In genomic region chr13:76194937-76195336, GRCm38 (mm10) we compare ENCODE assay signal across 25 mouse cellular contexts.
A peak's percentile ranks its signal among the peaks of the same experiment; 100 is the strongest.
DNase-seq lines count a peak whose midpoint lies in the region; TF ChIP-seq lines count a peak whose summit lies in the region.
"Had no signal": no experiment of that assay in that cellular context is flagged by ENCODE, and none has a peak within 500 bp of the region (broad histone marks: within the 10 kb centered on the region; RNA-seq: fewer than 3 reads in every experiment).

No protein-coding gene starts in this region.

- no peaks in the 10 kb centered on the region for H3K27me3 ChIP-seq in kidney, adult 2 months (replicated peaks; ENCODE audit: control insufficient read depth, insufficient read depth, low read length)
- H3K27me3 ChIP-seq: embryonic facial prominence, embryonic 13.5 days; heart, embryonic 15.5 days; midbrain, embryonic 13.5 days had no signal

- no peak for TF ChIP-seq POLR2A in kidney, adult 2 months (IDR thresholded peaks at IDR 0.05; ENCODE audit: low read depth, low read length)

- peak; percentile 59 for DNase-seq in cerebellum, adult 9-11 months
- DNase-seq in cerebellum, postnatal 36 days: no peak
- peak; percentile 21 for DNase-seq in right cerebral cortex, adult 18-20 months
- DNase-seq in right cerebral cortex, postnatal 25 days: no peak
- peak; percentile 43 for DNase-seq in brain, embryonic 18.5 days (ENCODE audit: low read depth, low spot score)
- DNase-seq in telencephalon, adult 2 months (ENCODE audit: low read depth, low spot score): peak; percentile 44
- no peak for DNase-seq in kidney, adult 2 months
- no peak for DNase-seq in spleen, adult 18-20 months
- DNase-seq: adrenal gland, adult 8-10 months; B cell, adult 2 months; gastrocnemius, postnatal 25 days; kidney, adult 8-10 months; kidney, postnatal 10 days; liver; lung, adult 2 months; lung, postnatal 10 days; thymus, adult 2 months; thymus, postnatal 4 days had no signal

- H3K4me3 ChIP-seq in kidney, adult 2 months (ENCODE audit: insufficient read depth, low read depth, low read length): no peak overlapping the region
- H3K4me3 ChIP-seq: embryonic facial prominence, embryonic 13.5 days; heart, embryonic 10.5 days; heart, embryonic 15.5 days; midbrain, embryonic 13.5 days had no signal

- TF ChIP-seq CTCF in kidney, adult 2 months (conservative IDR thresholded peaks at IDR 0.05; ENCODE audit: insufficient read depth, insufficient read length, low read depth, low read length): no peak

- H3K27ac ChIP-seq in kidney, adult 2 months (ENCODE audit: insufficient read depth, low read depth, low read length): no peak overlapping the region
- H3K27ac ChIP-seq: embryonic facial prominence, embryonic 13.5 days; heart, embryonic 10.5 days; heart, embryonic 15.5 days; liver, embryonic 14.5 days; macrophage; midbrain, embryonic 13.5 days; stomach, postnatal 0 days had no signal

- H3K36me3 ChIP-seq in kidney, adult 2 months (ENCODE audit: control insufficient read depth, insufficient read depth, low read length): no peaks in the 10 kb centered on the region; the same call in none of the 2 replicates

- H3K4me1 ChIP-seq in kidney, adult 2 months (ENCODE audit: control insufficient read depth, insufficient read depth, low read length): no peaks in the 10 kb centered on the region
- H3K4me1 ChIP-seq: embryonic facial prominence, embryonic 13.5 days; heart, embryonic 10.5 days; heart, embryonic 15.5 days; midbrain, embryonic 13.5 days had no signal

Comparison
In these comparisons a context has a peak if more than half of its experiments do, and no peak if none do; other contexts are left out.
1. DNase-seq: peak in cerebellum, adult 9-11 months (single experiment), right cerebral cortex, adult 18-20 months (single experiment), brain, embryonic 18.5 days (single experiment) and telencephalon, adult 2 months (single experiment); none in cerebellum, postnatal 36 days (0 of 2), right cerebral cortex, postnatal 25 days (single experiment), kidney, adult 2 months (single experiment) and spleen, adult 18-20 months (0 of 2).